Mouse (Mus musculus): ENCODE measurements around the gene Tmod3.

Gene Tmod3

GRCm38 (mm10) chr9:75559512-75560012, at the start of gene Tmod3:
Gene Tmod3, minus strand, starts transcription at chr9:75559657.
- DNase-seq (ENCODE audit: low read depth, low spot score), result peak; percentile 97

- no peak for DNase-seq (ENCODE audit: low read depth, low spot score)
Observed at GRCm38 (mm10) chr9:75607496-75607895, 48.0 kb upstream of the Tmod3 start.

- no peak for DNase-seq (ENCODE audit: low read depth, low spot score)
Observed at GRCm38 (mm10) chr9:75601510-75601909, 42.1 kb upstream of the Tmod3 start.

GRCm38 (mm10) chr9:75600166-75600934, 40.9 kb upstream of the Tmod3 start:
- DNase-seq (ENCODE audit: low read depth, low spot score), result no peak

GRCm38 (mm10) chr9:75599191-75599841, 39.9 kb upstream of the Tmod3 start:
- DNase-seq (ENCODE audit: low read depth, low spot score), result no peak

- DNase-seq (ENCODE audit: low read depth, low spot score), result no peak
Observed at GRCm38 (mm10) chr9:75597596-75597995, 38.1 kb upstream of the Tmod3 start.

GRCm38 (mm10) chr9:75597036-75597435, 37.6 kb upstream of the Tmod3 start:
- no peak for DNase-seq (ENCODE audit: low read depth, low spot score)

GRCm38 (mm10) chr9:75593481-75593880, 34.0 kb upstream of the Tmod3 start:
- DNase-seq (ENCODE audit: low read depth, low spot score), result peak; percentile 21

- DNase-seq (ENCODE audit: low read depth, low spot score), result peak; percentile 26
Observed at GRCm38 (mm10) chr9:75589850-75590790, 30.7 kb upstream of the Tmod3 start.

GRCm38 (mm10) chr9:75581694-75582350, 22.4 kb upstream of the Tmod3 start:
- DNase-seq (ENCODE audit: low read depth, low spot score), result peak; percentile 58

- no peak for DNase-seq (ENCODE audit: low read depth, low spot score)
Observed at GRCm38 (mm10) chr9:75579321-75579720, 19.9 kb upstream of the Tmod3 start.

- no peak for DNase-seq (ENCODE audit: low read depth, low spot score)
Observed at GRCm38 (mm10) chr9:75571036-75571942, 11.8 kb upstream of the Tmod3 start.

- no peak for DNase-seq (ENCODE audit: low read depth, low spot score)
Observed at GRCm38 (mm10) chr9:75568399-75568798, 8.9 kb upstream of the Tmod3 start.

GRCm38 (mm10) chr9:75564892-75565291, 5.4 kb upstream of the Tmod3 start:
- peak; percentile 60 for DNase-seq (ENCODE audit: low read depth, low spot score)

GRCm38 (mm10) chr9:75563622-75564021, 4.2 kb upstream of the Tmod3 start:
- DNase-seq (ENCODE audit: low read depth, low spot score), result no peak

GRCm38 (mm10) chr9:75563176-75563575, 3.7 kb upstream of the Tmod3 start:
- DNase-seq (ENCODE audit: low read depth, low spot score), result no peak

GRCm38 (mm10) chr9:75561040-75561669, 1.7 kb upstream of the Tmod3 start:
- DNase-seq (ENCODE audit: low read depth, low spot score), result no peak

- no peak for DNase-seq (ENCODE audit: low read depth, low spot score)
Observed at GRCm38 (mm10) chr9:75560353-75560752, 896 bp upstream of the Tmod3 start.

- DNase-seq (ENCODE audit: low read depth, low spot score), result no peak
Observed at GRCm38 (mm10) chr9:75558812-75559511, 495 bp downstream of the Tmod3 start.
